Mouse (Mus musculus) cortical plate, adult 2 months (tissue): Measurements from ENCODE around the gene 1700016H13Rik.

Experiments
- CTCF ChIP-seq: fragments of 200-500 bp; IDR thresholded peaks from 2 replicates; pipeline ENCODE4 v1.5.1; 2011; ENCODE audit warnings: mild to moderate bottlenecking, control low read depth, low read length; ENCODE audit not compliant: insufficient read depth; ENCODE audit errors: extremely low read depth
- POLR2A ChIP-seq: fragments of 200-500 bp; IDR thresholded peaks from 2 replicates; pipeline ENCODE4 v1.6.1; 2011; ENCODE audit warnings: mild to moderate bottlenecking, low read length, control low read depth; ENCODE audit not compliant: insufficient read depth; ENCODE audit errors: extremely low read depth

- TF ChIP-seq POLR2A (no peak), CTCF (no peak)
Observed at GRCm38 (mm10) chr5:103605707-103606106, 50.1 kb downstream of the 1700016H13Rik start.
